ENCODE assay signal across 15 mouse cellular contexts in genomic region chr13:111777179-111777578, GRCm38 (mm10). TPM values are rescaled to one million over a fixed set of nuclear protein-coding genes. Genes with fewer than 3 reads are reported as not detected.
DNase-seq lines count a peak whose midpoint lies in the region; ATAC-seq and TF ChIP-seq lines count a peak whose summit lies in the region.
"Had no signal": no experiment of that assay in that cellular context is flagged by ENCODE, and none has a peak within 500 bp of the region (broad histone marks: within the 10 kb centered on the region; RNA-seq: fewer than 3 reads in every experiment).

No protein-coding gene starts in this region.

- DNase-seq in forebrain, embryonic 14.5 days (ENCODE audit: low spot score), result peak; percentile 63
- DNase-seq in liver, result no peak
- peak; percentile 40 for DNase-seq in midbrain, postnatal 0 days (ENCODE audit: low spot score)
- no peak for DNase-seq in left cerebral cortex, adult 18-20 months (ENCODE audit: low spot score in 2 of 2)
- DNase-seq: adrenal gland, postnatal 14 days; cerebellum, postnatal 36 days; heart, postnatal 4 days; kidney, adult 8-10 months; lung, postnatal 14 days; right cerebral cortex, postnatal 14 days had no signal

- H3K27me3 ChIP-seq in forebrain, embryonic 14.5 days (replicated peaks; ENCODE audit: control insufficient read depth, insufficient read depth, low read length), result no peaks in the 10 kb centered on the region
- no peaks in the 10 kb centered on the region for H3K27me3 ChIP-seq in forebrain, embryonic 12.5 days
- no peaks in the 10 kb centered on the region for H3K27me3 ChIP-seq in liver, embryonic 12.5 days (replicated peaks)
- H3K27me3 ChIP-seq in forebrain, embryonic 16.5 days (replicated peaks; ENCODE audit: control insufficient read depth, insufficient read depth, low read length), result no peaks in the 10 kb centered on the region
- H3K27me3 ChIP-seq in midbrain, postnatal 0 days (ENCODE audit: insufficient read depth, low read length), result no peaks in the 10 kb centered on the region
- no peaks in the 10 kb centered on the region for H3K27me3 ChIP-seq in heart, embryonic 12.5 days (replicated peaks)

- H3K4me3 ChIP-seq in forebrain, embryonic 14.5 days (ENCODE audit: low read depth, low read length), result no peak overlapping the region
- H3K4me3 ChIP-seq in forebrain, embryonic 12.5 days (replicated peaks), result no peak overlapping the region
- H3K4me3 ChIP-seq in liver, embryonic 12.5 days, result no peak overlapping the region
- H3K4me3 ChIP-seq in forebrain, embryonic 16.5 days (replicated peaks; ENCODE audit: low read length), result no peak overlapping the region
- H3K4me3 ChIP-seq in midbrain, postnatal 0 days (ENCODE audit: low read depth, low read length), result no peak overlapping the region
- H3K4me3 ChIP-seq in heart, embryonic 12.5 days, result no peak overlapping the region

- ATAC-seq in forebrain, embryonic 14.5 days, result peak; percentile 55; the same call in 1 of the 2 replicates
- no peak for ATAC-seq in forebrain, embryonic 12.5 days (ENCODE audit: low FRiP score)
- ATAC-seq in liver, embryonic 12.5 days, result no peak
- ATAC-seq in forebrain, embryonic 16.5 days, result peak; percentile 73
- ATAC-seq in midbrain, postnatal 0 days (ENCODE audit: low FRiP score), result peak; percentile 31; the same call in 1 of the 2 replicates
- ATAC-seq in heart, embryonic 12.5 days (ENCODE audit: insufficient number of reproducible peaks, low FRiP score), result no peak

- no peak for TF ChIP-seq CTCF in midbrain, postnatal 0 days (IDR thresholded peaks at IDR 0.05)

- peaks cover 5% of the 10 kb centered on the region; the same call in 1 of the 2 replicates for H3K36me3 ChIP-seq in forebrain, embryonic 14.5 days (ENCODE audit: control insufficient read depth, insufficient read depth, low read length)
- H3K36me3 ChIP-seq in forebrain, embryonic 12.5 days (replicated peaks), result peaks cover 12% of the 10 kb centered on the region
- peaks cover 50% of the 10 kb centered on the region for H3K36me3 ChIP-seq in liver, embryonic 12.5 days
- H3K36me3 ChIP-seq in forebrain, embryonic 16.5 days (ENCODE audit: control insufficient read depth, insufficient read depth), result no peaks in the 10 kb centered on the region
- H3K36me3 ChIP-seq in midbrain, postnatal 0 days (ENCODE audit: insufficient read depth, low read length), result 0 out of 2 replicates have a peak, but pooled peaks cover 3% of the 10 kb centered on the region
- H3K36me3 ChIP-seq in heart, embryonic 12.5 days, result peaks cover 34% of the 10 kb centered on the region

- H3K9ac ChIP-seq in forebrain, embryonic 14.5 days (ENCODE audit: low read length), result no peak overlapping the region
- no peak overlapping the region for H3K9ac ChIP-seq in forebrain, embryonic 12.5 days
- no peak overlapping the region for H3K9ac ChIP-seq in liver, embryonic 12.5 days
- H3K9ac ChIP-seq in forebrain, embryonic 16.5 days (replicated peaks; ENCODE audit: low read depth, low read length), result no peak overlapping the region
- H3K9ac ChIP-seq in midbrain, postnatal 0 days (replicated peaks; ENCODE audit: low read length, poor library complexity, severe bottlenecking), result no peak overlapping the region
- no peak overlapping the region for H3K9ac ChIP-seq in heart, embryonic 12.5 days

- H3K4me1 ChIP-seq in forebrain, embryonic 14.5 days (ENCODE audit: control insufficient read depth, insufficient read depth, low read length), result peaks cover 4% of the 10 kb centered on the region; the same call in 1 of the 2 replicates
- H3K4me1 ChIP-seq in forebrain, embryonic 12.5 days, result peaks cover 15% of the 10 kb centered on the region
- peaks cover 45% of the 10 kb centered on the region for H3K4me1 ChIP-seq in liver, embryonic 12.5 days
- H3K4me1 ChIP-seq in forebrain, embryonic 16.5 days (replicated peaks; ENCODE audit: control insufficient read depth, insufficient read depth, low read length), result peaks cover 11% of the 10 kb centered on the region
- H3K4me1 ChIP-seq in midbrain, postnatal 0 days (ENCODE audit: insufficient read depth, low read length), result peaks cover 7% of the 10 kb centered on the region; the same call in 1 of the 2 replicates
- H3K4me1 ChIP-seq in heart, embryonic 12.5 days (replicated peaks), result peaks cover 29% of the 10 kb centered on the region

- H3K4me2 ChIP-seq in forebrain, embryonic 14.5 days (ENCODE audit: low read length), result no peak overlapping the region
- H3K4me2 ChIP-seq in forebrain, embryonic 12.5 days, result no peak overlapping the region
- peak overlapping the region; percentile 33; the same call in 1 of the 2 replicates for H3K4me2 ChIP-seq in liver, embryonic 12.5 days
- H3K4me2 ChIP-seq in forebrain, embryonic 16.5 days (ENCODE audit: low read length), result no peak overlapping the region
- H3K4me2 ChIP-seq in midbrain, postnatal 0 days (ENCODE audit: low read depth, low read length, poor library complexity, severe bottlenecking), result no peak overlapping the region
- no peak overlapping the region for H3K4me2 ChIP-seq in heart, embryonic 12.5 days

- no peak overlapping the region for H3K27ac ChIP-seq in forebrain, embryonic 14.5 days (ENCODE audit: low read depth, low read length)
- H3K27ac ChIP-seq in forebrain, embryonic 12.5 days, result no peak overlapping the region
- H3K27ac ChIP-seq in liver, embryonic 12.5 days, result peak overlapping the region; percentile 64; the same call in 1 of the 2 replicates
- H3K27ac ChIP-seq in forebrain, embryonic 16.5 days (ENCODE audit: low read length), result no peak overlapping the region
- H3K27ac ChIP-seq in midbrain, postnatal 0 days (ENCODE audit: low read depth, low read length), result no peak overlapping the region
- H3K27ac ChIP-seq in heart, embryonic 12.5 days (ENCODE audit: poor library complexity, severe bottlenecking), result no peak overlapping the region

- H3K9me3 ChIP-seq in forebrain, embryonic 14.5 days (replicated peaks; ENCODE audit: control insufficient read depth, low read length), result no peaks in the 10 kb centered on the region
- H3K9me3 ChIP-seq in forebrain, embryonic 12.5 days, result no peaks in the 10 kb centered on the region
- no peaks in the 10 kb centered on the region for H3K9me3 ChIP-seq in liver, embryonic 12.5 days (replicated peaks)
- no peaks in the 10 kb centered on the region for H3K9me3 ChIP-seq in forebrain, embryonic 16.5 days (ENCODE audit: control insufficient read depth, low read length)
- no peaks in the 10 kb centered on the region for H3K9me3 ChIP-seq in midbrain, postnatal 0 days (ENCODE audit: low read length)
- H3K9me3 ChIP-seq in heart, embryonic 12.5 days (replicated peaks), result no peaks in the 10 kb centered on the region
- H3K9me3 ChIP-seq: G1E had no signal

- 49% methylated on average over 7 of the region's 7 CpGs for WGBS in forebrain, embryonic 14.5 days
- WGBS in forebrain, embryonic 12.5 days, result 54% methylated on average over 7 of the region's 7 CpGs
- WGBS in liver, embryonic 12.5 days (ENCODE audit: insufficient replicate concordance), result 56% methylated on average over 7 of the region's 7 CpGs
- WGBS in forebrain, embryonic 16.5 days, result 42% methylated on average over 7 of the region's 7 CpGs
- WGBS in midbrain, postnatal 0 days, result 28% methylated on average over 7 of the region's 7 CpGs
- WGBS in heart, embryonic 12.5 days, result 61% methylated on average over 7 of the region's 7 CpGs

RNA-seq across cellular contexts. Expression of gene Map3k1, which starts 31.6 kb away (rescaled TPM):
- polyA plus RNA-seq in forebrain, embryonic 14.5 days (2014; fragmentation: Nextera tagmentation; extraction: Ambion mirVana), result 9.5 and 11.6 TPM in 2 replicates
- 14.3 and 15.3 TPM in 2 replicates for polyA plus RNA-seq in forebrain, embryonic 12.5 days (2016; fragmentation: Nextera tagmentation; extraction: Ambion mirVana)
- polyA plus RNA-seq in liver, embryonic 12.5 days (2016; fragmentation: Nextera tagmentation; extraction: Ambion mirVana), result 16.8 and 17.0 TPM in 2 replicates
- 10.4 and 10.7 TPM in 2 replicates for polyA plus RNA-seq in forebrain, embryonic 16.5 days (2015; fragmentation: Nextera tagmentation; extraction: Ambion mirVana)
- total RNA-seq in midbrain, postnatal 0 days (2014; rRNA removed), result 16.3 and 19.2 TPM in 2 replicates
- 6.1 and 6.2 TPM in 2 replicates for polyA plus RNA-seq in midbrain, postnatal 0 days (2015; fragmentation: Nextera tagmentation; extraction: Ambion mirVana)
- total RNA-seq in left cerebral cortex, adult 18-20 months (2021), result 10 to 100 TPM in 1 of 2 experiments, 1 to 10 TPM in 1; 9.0 to 10.7 TPM
- 16.7 and 18.7 TPM in 2 replicates for polyA plus RNA-seq in heart, embryonic 12.5 days (2016; fragmentation: Nextera tagmentation; extraction: Ambion mirVana)

Comparison
In these comparisons a context has a peak if more than half of its experiments do, and no peak if none do; other contexts are left out.
1. ATAC-seq: peak in forebrain, embryonic 14.5 days (single experiment), forebrain, embryonic 16.5 days (single experiment) and midbrain, postnatal 0 days (single experiment); none in forebrain, embryonic 12.5 days (single experiment), liver, embryonic 12.5 days (single experiment) and heart, embryonic 12.5 days (single experiment).
2. DNase-seq: peak in forebrain, embryonic 14.5 days (single experiment) and midbrain, postnatal 0 days (single experiment); none in liver (single experiment) and left cerebral cortex, adult 18-20 months (0 of 2).